ENCODE assay signal across 9 mouse cellular contexts in the genomic region with DNA sequence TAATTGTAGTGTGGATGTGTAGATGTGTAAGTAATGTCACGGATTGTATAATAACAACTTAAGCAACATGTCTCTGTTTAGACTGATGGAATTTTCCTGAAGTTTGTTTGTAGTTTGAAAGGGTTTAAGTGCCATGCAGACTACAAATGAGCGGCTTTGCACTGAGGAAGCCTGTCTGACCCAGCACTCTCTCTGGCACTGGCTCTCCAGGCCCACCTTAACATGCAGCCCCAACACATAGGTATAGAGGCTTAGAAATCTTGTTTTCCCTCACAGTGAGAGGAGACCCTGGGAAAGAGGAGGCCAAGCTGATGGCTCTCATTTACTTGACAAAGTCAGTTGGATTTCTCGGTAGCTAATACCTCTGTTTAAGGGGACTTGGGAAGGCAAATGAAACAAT. TPM values are rescaled to one million over a fixed set of nuclear protein-coding genes. Genes with fewer than 3 reads are reported as not detected.
DNase-seq lines count a peak whose midpoint lies in the region; ATAC-seq and TF ChIP-seq lines count a peak whose summit lies in the region.
"Had no signal": no experiment of that assay in that cellular context is flagged by ENCODE, and none has a peak within 500 bp of the region (broad histone marks: within the 10 kb centered on the region; RNA-seq: fewer than 3 reads in every experiment).

No protein-coding gene starts in this region.

- intact Hi-C loops in gastrocnemius, adult 2 months (cut with DNase I): no loop called here

- TF ChIP-seq CTCF in gastrocnemius, adult 2 months (IDR thresholded peaks at IDR 0.05): no peak
- TF ChIP-seq CTCF in lung, embryonic 14.5 days (IDR thresholded peaks at IDR 0.05; ENCODE audit: low read depth): no peak
- TF ChIP-seq CTCF in intestine, postnatal 0 days (IDR thresholded peaks at IDR 0.05; ENCODE audit: low read depth): no peak
- TF ChIP-seq CTCF in small intestine, adult 2 months (IDR thresholded peaks at IDR 0.05; ENCODE audit: extremely low read depth, insufficient read length, insufficient replicate concordance, low read depth, low read length): no peak

- no peaks in the 10 kb centered on the region for H3K27me3 ChIP-seq in lung, embryonic 14.5 days (ENCODE audit: insufficient read depth, low read length)
- H3K27me3 ChIP-seq in intestine, postnatal 0 days (replicated peaks; ENCODE audit: control insufficient read depth, insufficient read depth, low read length): peaks cover 14% of the 10 kb centered on the region
- H3K27me3 ChIP-seq in small intestine, adult 2 months (ENCODE audit: control insufficient read depth, insufficient read depth, low read length): no peaks in the 10 kb centered on the region

- peak overlapping the region; percentile 73 for H3K4me2 ChIP-seq in lung, embryonic 14.5 days
- H3K4me2 ChIP-seq in intestine, postnatal 0 days (replicated peaks; ENCODE audit: low read depth): peak overlapping the region; percentile 73

- no peak for DNase-seq in gastrocnemius, adult 2 months
- no peak for DNase-seq in gastrocnemius, postnatal 10 days
- DNase-seq in lung, embryonic 14.5 days: no peak
- DNase-seq in lung, postnatal 4 days: no peak
- no peak for DNase-seq in embryo, embryonic 11 days

- no peaks in the 10 kb centered on the region for H3K9me3 ChIP-seq in lung, embryonic 14.5 days (ENCODE audit: low read depth, low read length)
- no peaks in the 10 kb centered on the region for H3K9me3 ChIP-seq in intestine, postnatal 0 days (ENCODE audit: control insufficient read depth)

- H3K36me3 ChIP-seq in lung, embryonic 14.5 days (ENCODE audit: insufficient read depth): no peaks in the 10 kb centered on the region
- no peaks in the 10 kb centered on the region for H3K36me3 ChIP-seq in intestine, postnatal 0 days (ENCODE audit: control insufficient read depth, insufficient read depth)
- H3K36me3 ChIP-seq in small intestine, adult 2 months (ENCODE audit: control insufficient read depth, insufficient read depth, low read length): no peaks in the 10 kb centered on the region

- H3K9ac ChIP-seq in lung, embryonic 14.5 days: no peak overlapping the region; the same call in 1 of the 2 replicates
- no peak overlapping the region for H3K9ac ChIP-seq in intestine, postnatal 0 days (ENCODE audit: low read depth, low read length)

- no peaks in the 10 kb centered on the region for H3K4me1 ChIP-seq in lung, embryonic 14.5 days (ENCODE audit: insufficient read depth)
- H3K4me1 ChIP-seq in intestine, postnatal 0 days (replicated peaks; ENCODE audit: control insufficient read depth, insufficient read depth, low read length): 0 out of 2 replicates have a peak, but pooled peaks cover 2% of the 10 kb centered on the region
- H3K4me1 ChIP-seq in small intestine, adult 2 months (ENCODE audit: control insufficient read depth, insufficient read depth, insufficient read length, low read length): no peaks in the 10 kb centered on the region

- H3K4me3 ChIP-seq in gastrocnemius, adult 2 months: peak overlapping the region; percentile 69
- H3K4me3 ChIP-seq in lung, embryonic 14.5 days (ENCODE audit: low read depth, low read length): peak overlapping the region; percentile 49
- no peak overlapping the region for H3K4me3 ChIP-seq in intestine, postnatal 0 days (ENCODE audit: low read depth, low read length)
- H3K4me3 ChIP-seq in small intestine, adult 2 months (ENCODE audit: low read depth, low read length): no peak overlapping the region
- H3K4me3 ChIP-seq: myocyte had no signal

- WGBS in lung, embryonic 14.5 days: 51% methylated on average over 3 of the region's 3 CpGs
- 51% methylated on average over 3 of the region's 3 CpGs for WGBS in intestine, postnatal 0 days
- WGBS in small intestine, adult 2 months: 80% methylated on average over 3 of the region's 3 CpGs

- ATAC-seq in lung, embryonic 14.5 days (ENCODE audit: insufficient read depth): no peak
- no peak for ATAC-seq in intestine, postnatal 0 days
- no peak for ATAC-seq in granulocyte monocyte progenitor cell, adult 5-6 weeks (replicated peaks; ENCODE audit: poor library complexity, severe bottlenecking)

- peak overlapping the region; percentile 91 for H3K27ac ChIP-seq in gastrocnemius, adult 2 months
- H3K27ac ChIP-seq in lung, embryonic 14.5 days (ENCODE audit: low read depth): no peak overlapping the region
- no peak overlapping the region for H3K27ac ChIP-seq in intestine, postnatal 0 days (ENCODE audit: low read depth, low read length)
- peak overlapping the region; percentile 12; the same call in 1 of the 2 replicates for H3K27ac ChIP-seq in small intestine, adult 2 months (ENCODE audit: insufficient read depth, low read depth, low read length)

- no peak for TF ChIP-seq POLR2A in small intestine, adult 2 months (IDR thresholded peaks at IDR 0.05; ENCODE audit: low read depth, low read length)

RNA-seq across cellular contexts. Expression of gene Nfia, which starts 13.9 kb away (rescaled TPM):
- 10 to 100 TPM; 57.0 to 57.8 TPM for total RNA-seq in gastrocnemius, adult 2 months (2021)
- total RNA-seq in gastrocnemius, postnatal 10 days (2021): 100 to 1,000 TPM; 111 to 124 TPM
- 48.2 and 53.5 TPM in 2 replicates for polyA plus RNA-seq in lung, embryonic 14.5 days (2014; fragmentation: Nextera tagmentation; extraction: Ambion mirVana)
- polyA plus RNA-seq in intestine, postnatal 0 days (2015; fragmentation: Nextera tagmentation; extraction: Ambion mirVana): 15.9 and 18.4 TPM in 2 replicates
- polyA plus RNA-seq in small intestine, adult 2 months (2012; rRNA removed): 8.6 and 16.5 TPM in 2 replicates
- total RNA-seq in granulocyte monocyte progenitor cell, adult 5-6 weeks (2014; fragmentation: Nextera tagmentation): 5.6 and 14.0 TPM in 2 replicates
- total RNA-seq in granulocyte monocyte progenitor cell, adult 5-6 weeks (2017): 2.6 and 3.5 TPM in 2 replicates

RNA-seq across cellular contexts. Expression of gene E130114P18Rik, which starts 19.2 kb away (rescaled TPM):
- total RNA-seq in gastrocnemius, adult 2 months (2021): not detected
- total RNA-seq in gastrocnemius, postnatal 10 days (2021): 1 to 10 TPM; 1.4 TPM
- polyA plus RNA-seq in lung, embryonic 14.5 days (2014; fragmentation: Nextera tagmentation; extraction: Ambion mirVana): 0.84 and 0.85 TPM in 2 replicates
- polyA plus RNA-seq in intestine, postnatal 0 days (2015; fragmentation: Nextera tagmentation; extraction: Ambion mirVana): 1.3 and 1.6 TPM in 2 replicates
- not detected in 2 replicates for polyA plus RNA-seq in small intestine, adult 2 months (2012; rRNA removed)
- total RNA-seq in granulocyte monocyte progenitor cell, adult 5-6 weeks (2014; fragmentation: Nextera tagmentation): not detected in 2 replicates
- total RNA-seq in granulocyte monocyte progenitor cell, adult 5-6 weeks (2017): not detected in 2 replicates
- polyA plus RNA-seq: myocyte had no signal

Comparison
In these comparisons a context has a peak if more than half of its experiments do, and no peak if none do; other contexts are left out.
1. H3K27ac ChIP-seq: peak in gastrocnemius, adult 2 months (single experiment) and small intestine, adult 2 months (single experiment); none in lung, embryonic 14.5 days (single experiment) and intestine, postnatal 0 days (single experiment).
2. H3K4me3 ChIP-seq: peak in gastrocnemius, adult 2 months (single experiment) and lung, embryonic 14.5 days (single experiment); none in intestine, postnatal 0 days (single experiment) and small intestine, adult 2 months (single experiment).